Mouse (Mus musculus) CD4-positive helper T cell, adult 2 months (primary cell): ENCODE results near the gene Gcnt7.
A peak's percentile ranks its signal among the peaks of the same experiment; 100 is the strongest.

Source experiments
- DNase-seq: peaks from one replicate; pipeline ENCODE4 v3.0.0-alpha.2; 2012; ENCODE audit warnings: low read depth, missing footprints, low spot score

Gene Gcnt7

DNA sequence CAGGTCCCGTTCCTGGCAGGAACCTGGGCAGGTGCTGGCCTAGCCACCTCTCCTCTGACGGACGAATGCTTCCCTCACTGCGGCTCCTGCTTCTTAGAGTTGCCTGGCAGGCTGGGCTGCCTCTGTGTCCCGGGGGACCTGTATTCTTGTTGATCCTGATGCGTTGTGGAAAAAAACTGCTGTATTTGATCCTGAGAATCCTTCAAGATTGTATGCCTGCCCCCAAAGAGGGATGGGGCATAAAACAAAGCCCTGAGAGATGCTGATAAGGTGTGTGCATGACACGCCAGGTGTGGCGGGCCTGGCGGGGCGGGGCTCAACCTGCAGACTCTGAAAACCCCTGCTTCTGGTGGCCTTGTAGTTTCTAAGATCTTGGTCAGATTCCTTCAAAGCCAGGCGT is at the start of gene Gcnt7:
Gcnt7 (minus strand) TSS at position 101 of the 400 bp plus-strand sequence.
- DNase-seq, result no peak

GRCm38 (mm10) chr2:172506121-172506520 is 47.7 kb upstream of the Gcnt7 start:
- DNase-seq, result no peak

DNA sequence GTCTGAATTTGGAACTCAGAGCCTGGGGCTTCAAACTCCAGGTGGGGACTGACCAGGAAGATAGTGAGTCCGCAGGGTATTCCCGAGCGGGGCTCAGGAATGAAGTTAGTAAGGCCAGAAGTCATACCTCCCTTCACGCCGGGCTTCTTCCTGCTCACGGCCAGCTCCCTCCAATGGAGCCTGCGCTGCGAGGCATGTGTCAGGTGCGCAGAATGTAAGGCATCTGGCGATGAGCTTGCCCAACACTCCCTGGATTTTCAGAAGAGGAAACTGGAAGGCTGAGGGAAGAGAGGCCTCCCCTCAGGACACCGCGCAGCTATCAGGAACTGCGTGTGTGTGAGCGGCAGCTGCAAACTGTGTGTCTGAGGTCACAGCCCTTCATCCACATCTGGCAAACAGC is 43.8 kb upstream of the Gcnt7 start:
- DNase-seq, result no peak

GRCm38 (mm10) chr2:172501341-172501740 is 42.9 kb upstream of the Gcnt7 start:
- DNase-seq, result peak; percentile 41

DNA sequence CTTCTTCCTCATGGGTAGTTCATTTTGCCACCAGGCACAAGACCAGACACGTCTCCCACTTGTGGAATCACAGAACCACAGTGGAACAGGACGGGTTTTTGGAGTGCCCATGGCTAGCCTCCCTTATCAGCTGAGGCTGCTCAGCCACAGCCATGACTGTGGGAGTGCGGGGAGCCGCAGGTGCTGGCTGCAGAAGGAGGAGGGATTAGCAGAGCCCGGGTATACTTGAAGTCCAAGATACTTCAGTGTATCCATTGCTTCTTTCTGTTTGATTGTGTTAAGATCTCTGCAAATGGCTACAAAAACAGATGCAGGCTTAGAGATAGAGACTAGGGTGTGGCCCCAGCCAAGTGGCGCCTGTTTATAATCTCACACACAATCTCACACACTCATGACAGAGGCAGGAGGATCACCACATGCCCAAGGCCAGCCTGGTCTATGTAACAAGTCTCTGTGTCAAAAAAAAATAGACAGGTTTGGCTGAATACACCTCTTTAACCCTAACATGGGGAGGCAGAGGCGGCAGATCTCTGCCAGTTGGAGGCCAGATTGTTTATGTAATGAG is 42.4 kb upstream of the Gcnt7 start:
- no peak for DNase-seq

- DNase-seq, result no peak
Measured at GRCm38 (mm10) chr2:172498823-172499222, 40.4 kb upstream of the Gcnt7 start.

DNA sequence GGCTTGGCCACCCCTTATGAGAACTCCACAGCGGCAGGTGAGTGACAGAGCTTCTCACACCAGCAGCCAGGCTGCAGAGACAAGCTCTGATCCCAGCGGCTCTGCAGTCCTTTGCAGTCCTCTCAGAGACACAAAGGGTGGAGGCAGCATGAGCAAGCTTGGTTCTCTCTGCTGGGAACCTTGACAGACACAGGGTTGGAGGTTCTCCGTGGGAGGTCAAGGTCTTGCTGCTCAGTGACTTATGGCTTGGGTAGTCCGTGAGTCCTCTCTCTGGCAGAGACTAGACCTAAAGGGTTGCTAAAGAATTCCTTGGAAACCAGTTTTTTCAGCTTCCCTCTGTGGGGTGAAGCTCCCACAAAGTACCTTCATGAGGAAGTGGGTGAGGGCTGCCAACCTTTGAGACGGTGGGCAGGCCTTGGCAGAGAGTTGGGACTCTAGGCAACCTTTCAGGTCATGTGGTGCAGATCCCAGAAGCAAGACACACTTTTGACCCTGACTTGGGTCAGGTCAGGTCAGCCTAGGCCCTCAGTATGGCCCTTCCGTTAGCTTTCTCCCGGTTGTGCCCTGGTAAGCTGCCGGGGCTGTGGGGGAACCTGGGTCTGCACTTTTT is 38.4 kb upstream of the Gcnt7 start:
- DNase-seq, result no peak

DNA sequence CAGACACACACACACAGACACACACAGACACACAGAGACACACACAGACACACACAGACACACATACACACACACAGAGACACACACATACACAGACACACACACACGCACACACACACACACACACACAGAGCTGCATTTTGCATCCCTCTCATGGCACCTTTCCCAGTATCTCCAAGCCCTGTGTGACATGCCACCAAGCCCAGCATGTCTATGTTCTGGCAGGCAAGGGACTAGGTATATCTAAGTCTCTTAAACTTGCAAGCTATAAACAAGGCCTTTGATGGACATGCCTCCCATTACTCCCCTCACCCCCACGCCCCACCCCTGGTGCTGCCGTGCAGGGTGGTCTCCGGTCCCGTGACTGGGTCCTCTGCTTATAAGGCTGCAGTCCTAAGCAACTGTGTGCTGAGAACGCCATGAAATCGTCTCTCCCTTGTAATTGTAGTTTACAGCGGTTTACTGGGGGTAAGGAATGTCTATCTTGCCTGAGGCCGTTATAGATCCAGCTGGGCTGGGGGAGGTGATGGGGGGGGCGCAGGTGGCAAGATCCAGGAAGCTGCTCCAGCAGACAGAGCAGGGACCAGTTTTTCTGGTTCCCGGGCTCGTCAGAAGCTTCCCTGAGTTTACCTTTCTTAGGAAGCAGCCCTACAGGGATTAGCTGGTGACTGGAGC is 26.4 kb upstream of the Gcnt7 start:
- DNase-seq, result no peak

DNA sequence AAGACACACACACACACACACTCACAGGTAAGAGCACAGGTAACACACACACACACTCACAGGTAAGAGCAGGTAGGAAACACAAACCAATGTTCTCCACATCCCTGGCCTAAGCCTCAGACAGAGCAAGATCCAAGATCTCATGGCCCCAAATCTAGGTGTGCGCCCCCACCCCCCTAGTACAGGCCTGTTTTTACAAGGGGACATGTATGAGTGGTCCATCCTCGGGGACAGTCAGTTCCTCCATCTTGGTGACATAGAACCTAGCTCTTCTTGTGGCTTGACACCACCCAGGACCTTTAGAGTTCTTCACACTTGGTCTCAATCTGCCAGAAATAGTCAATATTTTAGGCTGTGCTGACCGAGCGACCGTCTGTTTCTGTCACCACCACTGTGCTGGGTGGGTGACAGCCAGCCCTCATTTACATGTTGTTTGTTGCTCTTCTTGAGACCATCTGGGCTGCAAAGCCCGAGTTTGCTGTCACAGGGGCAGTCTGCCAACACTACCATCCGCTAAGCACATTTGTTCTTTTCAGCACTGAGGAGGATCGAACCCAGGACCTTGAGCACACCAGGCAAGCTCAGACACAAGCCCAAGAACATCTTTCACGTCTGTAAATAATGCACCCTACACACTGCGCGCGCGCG is 25.5 kb upstream of the Gcnt7 start:
- DNase-seq, result no peak

DNA sequence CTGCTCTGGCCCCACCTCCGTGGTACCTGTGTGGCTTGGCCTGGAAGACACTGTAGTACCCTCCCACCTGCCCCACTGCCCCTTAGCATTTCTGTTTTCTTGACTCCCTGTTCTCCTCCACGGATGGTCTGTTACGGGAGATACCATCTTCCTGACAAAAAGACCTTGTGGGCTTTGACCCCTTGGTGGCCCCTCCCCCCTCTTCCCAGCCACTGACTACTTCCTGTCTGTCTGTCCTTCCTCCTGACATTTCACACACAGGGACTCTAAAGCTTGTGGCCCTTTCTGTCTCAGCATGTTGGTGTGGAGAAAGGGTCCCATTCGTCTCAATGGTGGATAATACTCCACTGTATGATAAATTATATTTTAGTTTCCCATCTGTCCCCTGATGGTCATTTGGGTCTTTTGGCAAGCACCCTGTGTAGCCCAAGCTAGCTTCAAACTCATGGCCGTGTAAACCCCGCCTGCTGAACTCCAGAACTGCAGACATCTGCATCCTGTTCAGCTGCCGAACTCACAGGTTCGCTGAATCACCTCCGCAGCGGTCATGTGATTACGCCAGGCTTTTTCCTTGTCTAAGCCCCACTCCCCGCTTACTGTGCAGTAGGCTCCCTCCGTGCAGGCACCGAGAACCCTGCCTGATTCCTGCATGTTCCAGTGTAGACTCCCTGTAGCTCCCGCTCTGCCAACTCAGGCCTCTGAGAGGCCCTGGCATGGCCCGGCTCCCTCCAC is 23.4 kb upstream of the Gcnt7 start:
- DNase-seq, result no peak

DNA sequence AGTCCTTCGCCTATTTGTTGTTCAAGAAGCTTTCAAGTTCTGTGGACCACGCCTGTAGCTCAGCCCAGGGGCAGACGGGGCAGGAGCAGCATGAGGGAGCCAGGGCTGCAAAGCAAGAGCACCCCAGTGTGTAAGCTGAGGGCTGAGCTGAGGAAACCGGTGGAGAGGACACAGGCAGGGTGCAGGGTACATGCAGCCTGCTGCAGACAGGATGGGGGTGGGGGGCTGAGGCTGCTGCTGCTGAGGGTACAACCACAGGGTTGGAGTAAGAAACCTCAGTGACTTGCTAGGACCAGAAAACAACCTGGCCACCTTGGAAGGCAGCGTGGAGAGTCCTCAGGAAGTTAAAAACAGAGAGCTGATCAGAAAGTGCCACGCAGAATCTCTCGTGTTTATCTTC is 21.9 kb upstream of the Gcnt7 start:
- DNase-seq, result no peak

GRCm38 (mm10) chr2:172477860-172478259 is 19.5 kb upstream of the Gcnt7 start:
- DNase-seq, result peak; percentile 44

GRCm38 (mm10) chr2:172477350-172477749 is 19.0 kb upstream of the Gcnt7 start:
- DNase-seq, result no peak

- no peak for DNase-seq
Measured at GRCm38 (mm10) chr2:172476707-172477260, 18.4 kb upstream of the Gcnt7 start.

GRCm38 (mm10) chr2:172474970-172475369 is 16.6 kb upstream of the Gcnt7 start:
- peak; percentile 38 for DNase-seq

- no peak for DNase-seq
Measured at GRCm38 (mm10) chr2:172473591-172473990, 15.2 kb upstream of the Gcnt7 start.

- DNase-seq, result no peak
Measured at GRCm38 (mm10) chr2:172472318-172472717, 13.9 kb upstream of the Gcnt7 start, which contains the start of gene Fam209. TSS of gene Fam209 (plus strand) at chr2:172472520.

DNA sequence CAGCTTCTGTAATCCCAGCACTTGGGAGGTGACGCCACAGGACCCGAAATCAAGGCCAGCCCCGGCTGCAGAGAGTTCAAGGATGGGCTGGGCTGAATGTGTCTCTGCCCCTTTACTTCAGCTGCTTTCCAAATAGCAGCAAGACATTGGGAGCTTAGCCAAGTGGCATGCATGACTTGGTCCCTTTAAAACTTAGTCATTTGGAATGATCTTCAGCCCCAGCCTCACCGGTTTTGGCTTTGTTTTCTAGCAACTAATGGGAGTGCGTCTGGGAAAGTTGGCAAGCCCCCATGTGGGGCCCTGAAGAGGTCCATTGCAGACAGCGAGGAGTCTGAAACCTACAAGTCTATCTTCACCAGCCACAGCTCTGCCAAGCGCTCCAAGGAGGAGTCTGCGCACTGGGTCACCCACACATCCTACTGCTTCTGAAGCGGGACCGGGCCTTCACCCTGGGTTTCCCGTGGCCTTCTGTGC is 10.0 kb upstream of the Gcnt7 start:
- DNase-seq, result no peak

DNA sequence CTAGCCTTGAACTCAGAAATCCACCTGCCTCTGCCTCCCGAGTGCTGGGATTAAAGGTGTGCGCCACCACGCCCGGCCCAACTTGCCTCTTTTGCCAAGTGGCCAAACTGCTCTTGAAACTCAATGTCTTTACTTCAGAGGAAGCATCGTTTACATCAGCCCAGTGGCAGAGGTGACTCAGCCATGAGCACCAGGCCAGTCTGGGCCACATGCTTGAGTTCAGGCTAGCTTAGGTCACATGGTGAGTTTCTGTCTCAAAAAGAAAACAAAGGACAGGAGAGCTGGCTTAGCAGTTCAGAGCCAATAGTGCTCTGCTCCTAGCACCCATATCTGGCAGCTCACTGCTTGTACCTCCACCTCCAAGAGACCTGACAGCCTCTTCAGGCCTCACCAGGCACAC is 8.8 kb upstream of the Gcnt7 start:
- no peak for DNase-seq

DNA sequence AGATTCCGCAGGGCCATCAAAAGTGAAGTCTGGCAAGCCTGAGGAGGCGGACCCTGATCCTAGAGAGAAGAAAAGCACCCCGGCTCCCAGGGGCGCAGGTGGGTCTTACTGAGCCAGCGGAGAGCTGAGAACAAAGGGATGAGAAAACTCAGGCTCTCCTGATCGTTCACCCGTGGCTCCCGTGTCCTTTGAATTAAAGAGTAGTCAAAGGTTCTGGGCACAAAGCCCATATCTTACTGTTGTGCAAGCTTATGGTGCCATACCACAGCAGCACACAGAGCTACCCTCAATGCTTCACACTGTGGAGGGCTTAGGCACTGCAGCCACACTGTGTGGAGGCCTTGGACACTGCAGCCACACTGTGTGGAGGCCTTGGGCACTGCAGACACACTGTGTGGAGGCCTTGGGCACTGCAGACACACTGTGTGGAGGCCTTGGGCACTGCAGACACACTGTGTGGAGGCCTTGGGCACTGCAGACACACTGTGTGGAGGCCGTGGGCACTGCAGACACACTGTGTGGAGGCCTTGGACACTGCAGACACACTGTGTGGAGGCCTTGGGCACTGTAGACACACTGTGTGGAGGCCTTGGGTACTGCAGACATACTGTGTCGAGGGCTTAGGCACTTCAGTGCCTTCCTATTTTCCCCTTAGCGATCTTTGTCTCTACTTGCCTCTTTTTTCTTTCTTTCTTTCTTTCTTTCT is 8.2 kb upstream of the Gcnt7 start:
- no peak for DNase-seq

DNA sequence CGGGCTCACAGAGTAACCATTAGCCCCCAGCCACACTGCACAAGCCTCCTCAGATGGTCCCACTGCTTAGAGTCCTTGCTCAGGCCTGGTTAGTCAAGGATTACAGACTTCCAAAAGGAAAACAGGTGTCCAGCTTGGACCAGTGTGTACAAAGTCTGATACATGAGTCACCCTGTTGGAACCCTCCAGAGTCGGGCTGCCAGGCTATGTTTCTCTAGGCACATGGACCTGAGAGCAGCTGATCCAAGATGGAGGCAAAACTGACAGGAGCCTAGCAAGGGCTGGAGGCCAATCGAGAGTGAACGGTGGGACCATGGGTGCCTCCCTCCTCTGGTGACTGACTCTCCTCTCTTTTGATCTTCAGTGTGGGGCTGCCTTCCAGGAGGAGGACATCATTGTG is 4.4 kb upstream of the Gcnt7 start:
- DNase-seq, result no peak
